Mouse (Mus musculus): ENCODE results near the gene Smim9. TPM values are rescaled to one million over a fixed set of nuclear protein-coding genes. Genes with fewer than 3 reads are reported as not detected.

Gene Smim9
- polyA plus RNA-seq, 1 experiment: not detected

Other genes with a start within 250 kb of the Smim9 start
- gene Gab3, start 78.3 kb downstream of the Smim9 start, polyA plus RNA-seq (2012; rRNA removed): 1.3 and 1.6 TPM in 2 replicates
- gene Dkc1, start 67.9 kb downstream of the Smim9 start, polyA plus RNA-seq (2012; rRNA removed): 32.9 and 35.9 TPM in 2 replicates
- 30.5 and 33.4 TPM in 2 replicates for gene Mpp1, start 32.8 kb downstream of the Smim9 start, polyA plus RNA-seq (2012; rRNA removed)
- 27.1 and 31.0 TPM in 2 replicates for gene Fundc2, start 218.6 kb upstream of the Smim9 start, polyA plus RNA-seq (2012; rRNA removed)
- gene F8, start 218.8 kb upstream of the Smim9 start, polyA plus RNA-seq (2012; rRNA removed): 0.53 and 0.72 TPM in 2 replicates